ENCODE assay signal across 16 mouse cellular contexts in genomic region chr1:153316286-153316685, GRCm38 (mm10).
"Had no signal": no experiment of that assay in that cellular context is flagged by ENCODE, and none has a peak within 500 bp of the region (broad histone marks: within the 10 kb centered on the region; RNA-seq: fewer than 3 reads in every experiment).

No protein-coding gene starts in this region.

- H3K9ac ChIP-seq: limb, embryonic 12.5 days; limb, embryonic 15.5 days; liver, embryonic 12.5 days; liver, embryonic 15.5 days; midbrain, embryonic 12.5 days; midbrain, embryonic 15.5 days; neural tube, embryonic 12.5 days had no signal

- H3K4me2 ChIP-seq: limb, embryonic 12.5 days; limb, embryonic 15.5 days; liver, embryonic 12.5 days; liver, embryonic 15.5 days; midbrain, embryonic 12.5 days; midbrain, embryonic 15.5 days; neural tube, embryonic 12.5 days had no signal

- DNase-seq: kidney, adult 9 months; kidney, postnatal 25 days; left cerebral cortex, postnatal 4 days; lung, adult 2 months; thymus, adult 2 months; thymus, postnatal 14 days; thymus, postnatal 4 days had no signal

- H3K27ac ChIP-seq: layer of hippocampus, adult 2 months; limb, embryonic 12.5 days; limb, embryonic 15.5 days; liver, embryonic 12.5 days; liver, embryonic 15.5 days; macrophage; midbrain, embryonic 12.5 days; midbrain, embryonic 15.5 days; neural tube, embryonic 12.5 days had no signal

- ATAC-seq: liver, embryonic 12.5 days; midbrain, embryonic 15.5 days had no signal

- H3K27me3 ChIP-seq: limb, embryonic 12.5 days; limb, embryonic 15.5 days; liver, embryonic 12.5 days; liver, embryonic 15.5 days; midbrain, embryonic 12.5 days; midbrain, embryonic 15.5 days; neural tube, embryonic 12.5 days had no signal

- H3K4me3 ChIP-seq: layer of hippocampus, adult 2 months; limb, embryonic 12.5 days; limb, embryonic 15.5 days; liver, embryonic 12.5 days; liver, embryonic 15.5 days; midbrain, embryonic 12.5 days; midbrain, embryonic 15.5 days; neural tube, embryonic 12.5 days had no signal

- H3K36me3 ChIP-seq: limb, embryonic 12.5 days; liver, embryonic 12.5 days; liver, embryonic 15.5 days; midbrain, embryonic 12.5 days; midbrain, embryonic 15.5 days; neural tube, embryonic 12.5 days had no signal

- H3K9me3 ChIP-seq: limb, embryonic 12.5 days; limb, embryonic 15.5 days; liver, embryonic 12.5 days; liver, embryonic 15.5 days; midbrain, embryonic 15.5 days; neural tube, embryonic 12.5 days had no signal
